21 mouse cellular contexts compared by ENCODE assay signal in genomic region chr6:66470627-66471249, GRCm38 (mm10).
DNase-seq lines count a peak whose midpoint lies in the region; ATAC-seq lines count a peak whose summit lies in the region.
"Had no signal": no experiment of that assay in that cellular context is flagged by ENCODE, and none has a peak within 500 bp of the region (broad histone marks: within the 10 kb centered on the region; RNA-seq: fewer than 3 reads in every experiment).

No protein-coding gene starts in this region.

- no peak for DNase-seq in kidney, adult 9 months
- no peak for DNase-seq in midbrain, embryonic 10.5 days (ENCODE audit: low spot score)
- no peak for DNase-seq in embryonic facial prominence, embryonic 14.5 days (ENCODE audit: low spot score)
- peak; percentile 36 for DNase-seq in naive thymus-derived CD4-positive, alpha-beta T cell, adult 2 months (ENCODE audit: low read depth)
- no peak for DNase-seq in left cerebral cortex, postnatal 4 days
- DNase-seq: adrenal gland, postnatal 10 days; cerebellum, postnatal 14 days; forebrain, postnatal 0 days; gastrocnemius, postnatal 25 days; kidney, adult 18-20 months; retina, postnatal 1 day; thymus, postnatal 14 days had no signal

- H3K4me2 ChIP-seq in kidney, embryonic 15.5 days, result no peak overlapping the region
- H3K4me2 ChIP-seq in midbrain, embryonic 16.5 days (ENCODE audit: low read length), result no peak overlapping the region
- no peak overlapping the region for H3K4me2 ChIP-seq in embryonic facial prominence, embryonic 14.5 days (ENCODE audit: low read depth, low read length)
- H3K4me2 ChIP-seq: embryonic facial prominence, embryonic 13.5 days; heart, embryonic 11.5 days; liver, embryonic 15.5 days; neural tube, embryonic 13.5 days had no signal

- WGBS in kidney, embryonic 15.5 days, result 78% methylated on average over 4 of the region's 4 CpGs
- 92% methylated on average over 4 of the region's 4 CpGs for WGBS in midbrain, embryonic 16.5 days
- WGBS in midbrain, embryonic 10.5 days, result 82% methylated on average over 4 of the region's 4 CpGs
- WGBS in embryonic facial prominence, embryonic 14.5 days, result 84% methylated on average over 4 of the region's 4 CpGs

- no peaks in the 10 kb centered on the region for H3K9me3 ChIP-seq in kidney, embryonic 15.5 days (replicated peaks)
- no peaks in the 10 kb centered on the region for H3K9me3 ChIP-seq in midbrain, embryonic 16.5 days (replicated peaks; ENCODE audit: control insufficient read depth, low read length, poor library complexity, severe bottlenecking)
- no peaks in the 10 kb centered on the region for H3K9me3 ChIP-seq in midbrain, embryonic 10.5 days (replicated peaks)
- no peaks in the 10 kb centered on the region for H3K9me3 ChIP-seq in embryonic facial prominence, embryonic 14.5 days (ENCODE audit: control insufficient read depth, low read length)
- H3K9me3 ChIP-seq: embryonic facial prominence, embryonic 13.5 days; hindbrain, embryonic 10.5 days; liver, embryonic 15.5 days; neural tube, embryonic 13.5 days had no signal

- ATAC-seq in kidney, embryonic 15.5 days (replicated peaks; ENCODE audit: low FRiP score), result 0 out of 2 replicates have a peak, but pooled peaks have one; percentile 22
- 0 out of 2 replicates have a peak, but pooled peaks have one; percentile 36 for ATAC-seq in midbrain, embryonic 16.5 days
- peak; percentile 47; the same call in 1 of the 2 replicates for ATAC-seq in embryonic facial prominence, embryonic 14.5 days (ENCODE audit: low read depth)
- ATAC-seq in inflammation-experienced regulatory T-cells, adult 6 months, result no peak
- ATAC-seq: forebrain, postnatal 0 days had no signal

- H3K9ac ChIP-seq in kidney, embryonic 15.5 days, result no peak overlapping the region
- H3K9ac ChIP-seq in midbrain, embryonic 16.5 days (ENCODE audit: low read depth, low read length), result no peak overlapping the region
- no peak overlapping the region for H3K9ac ChIP-seq in embryonic facial prominence, embryonic 14.5 days (ENCODE audit: low read depth, low read length)
- H3K9ac ChIP-seq: embryonic facial prominence, embryonic 13.5 days; forebrain, postnatal 0 days; liver, embryonic 15.5 days; neural tube, embryonic 13.5 days had no signal

- intact Hi-C loops in left cerebral cortex, postnatal 4 days (cut with DNase I), result no loop called here

- H3K36me3 ChIP-seq in kidney, embryonic 15.5 days, result no peaks in the 10 kb centered on the region
- no peaks in the 10 kb centered on the region for H3K36me3 ChIP-seq in midbrain, embryonic 16.5 days (ENCODE audit: control insufficient read depth, insufficient read depth, low read length)
- H3K36me3 ChIP-seq in midbrain, embryonic 10.5 days, result no peaks in the 10 kb centered on the region
- no peaks in the 10 kb centered on the region for H3K36me3 ChIP-seq in embryonic facial prominence, embryonic 14.5 days (ENCODE audit: control insufficient read depth, insufficient read depth, low read length)
- H3K36me3 ChIP-seq: embryonic facial prominence, embryonic 13.5 days; hindbrain, embryonic 10.5 days; liver, embryonic 15.5 days; neural tube, embryonic 13.5 days had no signal

- no peaks in the 10 kb centered on the region for H3K4me1 ChIP-seq in kidney, embryonic 15.5 days
- H3K4me1 ChIP-seq in midbrain, embryonic 16.5 days (ENCODE audit: control insufficient read depth, insufficient read depth, low read length), result no peaks in the 10 kb centered on the region
- no peaks in the 10 kb centered on the region for H3K4me1 ChIP-seq in midbrain, embryonic 10.5 days
- H3K4me1 ChIP-seq in embryonic facial prominence, embryonic 14.5 days (ENCODE audit: control insufficient read depth, insufficient read depth, low read length), result no peaks in the 10 kb centered on the region
- H3K4me1 ChIP-seq: embryonic facial prominence, embryonic 13.5 days; hindbrain, embryonic 10.5 days; liver, embryonic 15.5 days; neural tube, embryonic 13.5 days had no signal

- H3K27me3 ChIP-seq in kidney, embryonic 15.5 days, result no peaks in the 10 kb centered on the region
- no peaks in the 10 kb centered on the region for H3K27me3 ChIP-seq in midbrain, embryonic 16.5 days (ENCODE audit: control insufficient read depth, insufficient read depth, low read depth, low read length)
- H3K27me3 ChIP-seq in midbrain, embryonic 10.5 days (ENCODE audit: low read depth, poor library complexity, severe bottlenecking), result no peaks in the 10 kb centered on the region
- no peaks in the 10 kb centered on the region for H3K27me3 ChIP-seq in embryonic facial prominence, embryonic 14.5 days (replicated peaks; ENCODE audit: control insufficient read depth, insufficient read depth, low read length)
- H3K27me3 ChIP-seq: embryonic facial prominence, embryonic 13.5 days; liver, embryonic 15.5 days; neural tube, embryonic 13.5 days had no signal

- H3K4me3 ChIP-seq in kidney, embryonic 15.5 days (replicated peaks), result no peak overlapping the region
- no peak overlapping the region for H3K4me3 ChIP-seq in midbrain, embryonic 16.5 days (ENCODE audit: low read depth, low read length)
- no peak overlapping the region for H3K4me3 ChIP-seq in midbrain, embryonic 10.5 days
- H3K4me3 ChIP-seq in embryonic facial prominence, embryonic 14.5 days (ENCODE audit: low read depth, low read length), result no peak overlapping the region
- H3K4me3 ChIP-seq: embryonic facial prominence, embryonic 13.5 days; hindbrain, embryonic 10.5 days; layer of hippocampus, adult 2 months; liver, embryonic 15.5 days; neural tube, embryonic 13.5 days had no signal

- H3K27ac ChIP-seq in kidney, embryonic 15.5 days, result no peak overlapping the region
- no peak overlapping the region for H3K27ac ChIP-seq in midbrain, embryonic 16.5 days (ENCODE audit: low read length)
- H3K27ac ChIP-seq in midbrain, embryonic 10.5 days (replicated peaks), result no peak overlapping the region
- H3K27ac ChIP-seq in embryonic facial prominence, embryonic 14.5 days (replicated peaks; ENCODE audit: low read depth, low read length), result no peak overlapping the region
- H3K27ac ChIP-seq: embryonic facial prominence, embryonic 13.5 days; hindbrain, embryonic 10.5 days; layer of hippocampus, adult 2 months; liver, embryonic 15.5 days; neural tube, embryonic 13.5 days had no signal
